Mouse (Mus musculus): ENCODE measurements around the gene Sugp2.

- TF ChIP-seq CTCF (IDR thresholded peaks at IDR 0.05; ENCODE audit: extremely low read depth, insufficient read depth, insufficient read length, insufficient replicate concordance) (no peak), POLR2A (IDR thresholded peaks at IDR 0.05; ENCODE audit: low read depth, low read length) (no peak)
These were observed 95.3 kb downstream of the Sugp2 start, which contains the start of gene Gdf1 for GRCm38 (mm10) chr8:70329124-70329834.

All from spleen, adult 2 months (tissue).